In the genomic region with DNA sequence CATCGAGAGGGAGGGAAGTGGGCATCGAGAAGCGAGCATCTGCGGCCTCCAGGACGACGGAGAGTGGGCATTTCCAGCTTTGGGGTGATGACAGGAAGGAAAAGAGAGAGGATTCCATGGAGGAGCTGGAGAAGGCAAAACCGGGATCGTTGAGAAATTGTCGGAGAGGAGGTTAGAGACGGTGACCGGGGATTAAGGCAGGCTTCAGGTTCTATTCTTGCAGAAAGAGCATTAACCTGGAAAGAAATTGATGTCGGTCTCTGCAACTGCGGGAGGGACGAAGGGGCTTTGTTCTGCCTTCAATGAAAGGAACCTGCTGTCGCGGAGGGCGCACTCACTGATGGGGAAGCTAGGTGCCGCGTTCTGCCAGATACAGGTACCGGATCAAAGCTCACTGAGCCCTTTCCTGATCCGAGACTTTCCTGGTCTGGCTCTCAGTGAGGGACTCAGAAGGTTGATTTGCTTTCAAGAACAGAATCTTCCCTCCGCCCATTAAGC, we compare ENCODE assay signal across 8 mouse cellular contexts. TPM values are rescaled to one million over a fixed set of nuclear protein-coding genes. Genes with fewer than 3 reads are reported as not detected.
DNase-seq lines count a peak whose midpoint lies in the region; ATAC-seq and TF ChIP-seq lines count a peak whose summit lies in the region.

No protein-coding gene starts in this region.

- ATAC-seq in forebrain, embryonic 14.5 days: no peak; the same call in 1 of the 2 replicates

- peak overlapping the region; percentile 51 for H3K4me3 ChIP-seq in layer of hippocampus, adult 2 months
- peak overlapping the region; percentile 53 for H3K4me3 ChIP-seq in bone marrow macrophage, adult 2 months (ENCODE audit: insufficient read depth, low read length)
- peak overlapping the region; percentile 44 for H3K4me3 ChIP-seq in forebrain, embryonic 14.5 days (ENCODE audit: low read depth, low read length)
- peak overlapping the region; percentile 89 for H3K4me3 ChIP-seq in megakaryocyte, embryonic 14.5 days (replicated peaks)

- no peaks in the 10 kb centered on the region for H3K9me3 ChIP-seq in forebrain, embryonic 14.5 days (replicated peaks; ENCODE audit: control insufficient read depth, low read length)
- H3K9me3 ChIP-seq in megakaryocyte, embryonic 14.5 days: peaks cover 6% of the 10 kb centered on the region; the same call in 1 of the 2 replicates

- TF ChIP-seq POLR2A in bone marrow macrophage, adult 2 months (IDR thresholded peaks at IDR 0.05; ENCODE audit: borderline replicate concordance, low read depth, low read length): no peak

- H3K9ac ChIP-seq in forebrain, embryonic 14.5 days (ENCODE audit: low read length): peak overlapping the region; percentile 51

- peaks cover 27% of the 10 kb centered on the region for H3K4me1 ChIP-seq in bone marrow macrophage, adult 2 months (ENCODE audit: control insufficient read depth, insufficient read depth, low read length)
- H3K4me1 ChIP-seq in forebrain, embryonic 14.5 days (ENCODE audit: control insufficient read depth, insufficient read depth, low read length): peaks cover 4% of the 10 kb centered on the region; the same call in 1 of the 2 replicates
- peaks cover 27% of the 10 kb centered on the region for H3K4me1 ChIP-seq in megakaryocyte, embryonic 14.5 days

- H3K27me3 ChIP-seq in forebrain, embryonic 14.5 days (replicated peaks; ENCODE audit: control insufficient read depth, insufficient read depth, low read length): peaks cover 23% of the 10 kb centered on the region
- H3K27me3 ChIP-seq in megakaryocyte, embryonic 14.5 days (replicated peaks): peaks cover 44% of the 10 kb centered on the region

- H3K4me2 ChIP-seq in forebrain, embryonic 14.5 days (ENCODE audit: low read length): peak overlapping the region; percentile 83

- H3K36me3 ChIP-seq in forebrain, embryonic 14.5 days (ENCODE audit: control insufficient read depth, insufficient read depth, low read length): no peaks in the 10 kb centered on the region
- no peaks in the 10 kb centered on the region for H3K36me3 ChIP-seq in megakaryocyte, embryonic 14.5 days (replicated peaks; ENCODE audit: low read length)

- H3K27ac ChIP-seq in layer of hippocampus, adult 2 months: no peak overlapping the region
- no peak overlapping the region for H3K27ac ChIP-seq in bone marrow macrophage, adult 2 months (ENCODE audit: insufficient read depth, low read depth, low read length)
- no peak overlapping the region for H3K27ac ChIP-seq in forebrain, embryonic 14.5 days (ENCODE audit: low read depth, low read length)

- DNase-seq in layer of hippocampus, adult 2 months (ENCODE audit: low spot score in 2 of 2): no peak
- no peak for DNase-seq in layer of hippocampus, postnatal 14 days (ENCODE audit: low spot score in 2 of 2)
- DNase-seq in forebrain, embryonic 14.5 days (ENCODE audit: low spot score): peak; percentile 21
- DNase-seq in ovary, adult 18-20 months (ENCODE audit: low spot score): no peak
- DNase-seq in layer of hippocampus, adult 11-12 months (ENCODE audit: low spot score): no peak
- DNase-seq in urinary bladder, postnatal 10 days (ENCODE audit: low spot score): no peak

- no peak for TF ChIP-seq CTCF in layer of hippocampus, adult 2 months (conservative IDR thresholded peaks at IDR 0.05)
- no peak for TF ChIP-seq CTCF in bone marrow macrophage, adult 2 months (IDR thresholded peaks at IDR 0.05; ENCODE audit: low read depth, low read length)

- WGBS in forebrain, embryonic 14.5 days: 2% methylated on average over 22 of the region's 22 CpGs

RNA-seq across cellular contexts. Expression of gene Arg2, which starts 0.7 kb away (rescaled TPM):
- 1 to 10 TPM; 3.6 to 4.0 TPM for total RNA-seq in layer of hippocampus, adult 2 months (2021)
- total RNA-seq in layer of hippocampus, postnatal 14 days (2021): 1 to 10 TPM; 5.7 to 6.8 TPM
- 0.90 and 1.5 TPM in 2 replicates for polyA plus RNA-seq in bone marrow macrophage, adult 2 months (2012; ENCODE audit: insufficient read depth, insufficient read length, missing spikeins)
- polyA plus RNA-seq in forebrain, embryonic 14.5 days (2014; fragmentation: Nextera tagmentation; extraction: Ambion mirVana): 19.9 and 20.7 TPM in 2 replicates
- 0.43 TPM in 1 of 2 replicates, not detected in the other for polyA plus RNA-seq in megakaryocyte, embryonic 14.5 days (2012; ENCODE audit: insufficient read depth, low replicate concordance)

RNA-seq across cellular contexts. Expression of gene Vti1b, which starts 41.2 kb away (rescaled TPM):
- total RNA-seq in layer of hippocampus, adult 2 months (2021): 100 to 1,000 TPM; 162 to 167 TPM
- 100 to 1,000 TPM; 121 to 134 TPM for total RNA-seq in layer of hippocampus, postnatal 14 days (2021)
- 77.7 and 94.5 TPM in 2 replicates for polyA plus RNA-seq in bone marrow macrophage, adult 2 months (2012; ENCODE audit: insufficient read depth, insufficient read length, missing spikeins)
- polyA plus RNA-seq in forebrain, embryonic 14.5 days (2014; fragmentation: Nextera tagmentation; extraction: Ambion mirVana): 133 and 149 TPM in 2 replicates
- 75.9 and 102 TPM in 2 replicates for polyA plus RNA-seq in megakaryocyte, embryonic 14.5 days (2012; ENCODE audit: insufficient read depth, low replicate concordance)

RNA-seq across cellular contexts. Expression of gene Pigh, which starts 41.8 kb away (rescaled TPM):
- total RNA-seq in layer of hippocampus, adult 2 months (2021): 10 to 100 TPM in 1 of 2 experiments, 1 to 10 TPM in 1; 9.8 to 12.6 TPM
- total RNA-seq in layer of hippocampus, postnatal 14 days (2021): 10 to 100 TPM in 1 of 2 experiments, 1 to 10 TPM in 1; 9.8 to 10.2 TPM
- 13.3 and 15.9 TPM in 2 replicates for polyA plus RNA-seq in bone marrow macrophage, adult 2 months (2012; ENCODE audit: insufficient read depth, insufficient read length, missing spikeins)
- 18.1 and 19.1 TPM in 2 replicates for polyA plus RNA-seq in forebrain, embryonic 14.5 days (2014; fragmentation: Nextera tagmentation; extraction: Ambion mirVana)
- 1.2 TPM in 1 of 2 replicates, not detected in the other for polyA plus RNA-seq in megakaryocyte, embryonic 14.5 days (2012; ENCODE audit: insufficient read depth, low replicate concordance)
